Mouse (Mus musculus) heart, postnatal 0 days (tissue): ENCODE measurements around the gene Col5a1.

Source experiments
- CTCF ChIP-seq: IDR thresholded peaks from 2 replicates; pipeline ENCODE4 v1.5.1; 2016; ENCODE audit warnings: antibody characterized with exemption, control low read depth, low read depth
- EP300 ChIP-seq: IDR thresholded peaks from 2 replicates; pipeline ENCODE4 v1.6.1; 2016; ENCODE audit warnings: antibody characterized with exemption, low read depth

DNA sequence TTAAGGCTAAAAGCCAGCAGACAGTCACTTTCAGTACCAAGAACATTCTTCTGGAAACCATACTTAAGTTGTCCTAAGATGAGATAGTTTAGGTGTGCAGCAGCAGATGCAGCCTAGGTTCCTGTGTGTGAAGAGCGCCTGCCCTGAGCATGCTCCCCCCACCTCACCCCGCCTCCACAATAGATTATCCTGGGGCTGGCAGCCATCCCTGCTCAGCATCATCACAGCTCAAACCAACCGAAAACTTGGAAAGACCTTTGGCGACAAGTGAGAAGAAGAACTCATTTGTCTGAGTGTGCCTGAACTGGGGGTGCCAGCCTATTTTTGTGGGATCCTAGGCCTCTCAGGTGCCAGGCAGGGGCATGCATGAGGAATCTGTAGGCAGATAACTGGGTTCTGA is 139.6 kb downstream of the Col5a1 start:
- TF ChIP-seq EP300 (no peak), CTCF (no peak)
